25 mouse cellular contexts compared by ENCODE assay signal in genomic region chr13:35173522-35173921, GRCm38 (mm10).
"Had no signal": no experiment of that assay in that cellular context is flagged by ENCODE, and none has a peak within 500 bp of the region (broad histone marks: within the 10 kb centered on the region; RNA-seq: fewer than 3 reads in every experiment).

No protein-coding gene starts in this region.

- ATAC-seq: hindbrain, embryonic 16.5 days; inflammation-experienced regulatory T-cells, adult 6 months; liver, embryonic 12.5 days had no signal

- H3K4me2 ChIP-seq: heart, embryonic 12.5 days; hindbrain, embryonic 12.5 days; hindbrain, embryonic 14.5 days; kidney, embryonic 15.5 days; limb, embryonic 13.5 days; limb, embryonic 15.5 days; liver, embryonic 12.5 days had no signal

- H3K4me3 ChIP-seq: gastrocnemius, adult 2 months; heart, embryonic 12.5 days; hindbrain, embryonic 10.5 days; hindbrain, embryonic 12.5 days; kidney, embryonic 15.5 days; limb, embryonic 13.5 days; limb, embryonic 15.5 days; liver, embryonic 12.5 days had no signal

- DNase-seq: gastrocnemius, adult 2 months; gastrocnemius, postnatal 10 days; gastrocnemius, postnatal 25 days; heart, adult 18-20 months; heart, postnatal 10 days; heart, postnatal 4 days; kidney, adult 11 months; kidney, adult 2 months; kidney, adult 9 months; kidney, postnatal 14 days; kidney, postnatal 36 days; layer of hippocampus, adult 9-11 months; layer of hippocampus, postnatal 36 days; left cerebral cortex, postnatal 4 days had no signal

- H3K9me3 ChIP-seq: heart, embryonic 12.5 days; hindbrain, embryonic 10.5 days; hindbrain, embryonic 12.5 days; kidney, embryonic 15.5 days; limb, embryonic 13.5 days; limb, embryonic 15.5 days; liver, embryonic 12.5 days had no signal

- H3K27ac ChIP-seq: gastrocnemius, adult 2 months; hindbrain, embryonic 10.5 days; hindbrain, embryonic 12.5 days; hindbrain, embryonic 14.5 days; kidney, embryonic 15.5 days; kidney, postnatal 0 days; limb, embryonic 13.5 days; limb, embryonic 15.5 days; liver, embryonic 12.5 days had no signal

- H3K36me3 ChIP-seq: heart, embryonic 12.5 days; hindbrain, embryonic 10.5 days; hindbrain, embryonic 12.5 days; kidney, embryonic 15.5 days; limb, embryonic 13.5 days; limb, embryonic 15.5 days; liver, embryonic 12.5 days had no signal

- H3K4me1 ChIP-seq: hindbrain, embryonic 12.5 days; liver, embryonic 12.5 days had no signal

- H3K27me3 ChIP-seq: heart, embryonic 12.5 days; hindbrain, embryonic 12.5 days; kidney, embryonic 15.5 days; limb, embryonic 13.5 days; limb, embryonic 15.5 days; liver, embryonic 12.5 days had no signal

- H3K9ac ChIP-seq: heart, embryonic 12.5 days; hindbrain, embryonic 12.5 days; hindbrain, embryonic 14.5 days; kidney, embryonic 15.5 days; limb, embryonic 13.5 days; limb, embryonic 15.5 days; liver, embryonic 12.5 days had no signal
